Mouse (Mus musculus): ENCODE measurements around the gene Eef1a2. TPM values are rescaled to one million over a fixed set of nuclear protein-coding genes. Genes with fewer than 3 reads are reported as not detected.

The Eef1a2 gene
- total and polyA plus RNA-seq, 3 experiments: not detected

DNA sequence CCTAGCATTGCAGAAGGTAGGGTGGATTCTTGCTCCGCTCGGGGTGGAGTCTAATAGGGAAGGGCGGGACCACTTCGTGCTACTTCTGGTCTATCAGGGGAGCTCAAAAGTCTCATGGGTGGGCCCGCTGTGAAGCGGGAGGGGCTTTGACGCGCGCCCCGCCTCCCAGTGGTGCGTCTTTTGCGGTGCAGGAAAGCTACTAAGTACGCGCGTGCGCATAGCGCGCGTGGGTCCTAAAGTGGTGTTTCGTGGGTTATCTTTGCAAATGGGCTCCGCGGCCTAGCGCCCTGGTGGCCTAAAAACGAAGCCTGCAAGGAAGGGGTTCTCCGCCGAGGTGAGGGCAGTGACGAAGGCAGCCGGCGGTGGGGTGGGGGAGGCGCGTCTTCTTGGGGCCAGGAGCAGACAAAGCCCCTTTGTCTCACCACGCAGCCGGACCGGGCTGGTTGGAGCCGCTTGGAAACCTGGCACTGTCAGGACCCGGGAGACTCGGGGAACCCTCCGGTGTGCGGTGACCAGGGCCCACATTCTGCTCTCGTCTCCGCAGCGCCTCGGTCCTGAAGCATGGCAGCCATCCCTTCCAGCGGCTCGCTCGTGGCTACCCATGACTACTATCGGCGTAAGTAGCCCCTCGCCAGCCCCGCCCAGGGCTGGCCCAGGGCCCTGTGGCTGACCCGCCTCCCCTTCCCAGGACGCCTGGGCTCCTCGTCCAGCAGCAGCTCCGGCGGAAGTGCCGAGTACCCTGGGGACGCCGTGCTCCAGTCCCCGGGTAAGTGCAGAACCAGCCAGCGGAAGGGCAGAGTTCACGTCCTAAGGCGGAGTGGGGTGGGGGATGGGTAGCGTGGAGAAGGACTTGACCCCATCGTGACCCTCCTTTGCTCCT lies 30.5 kb upstream of the Eef1a2 start, which contains the start of gene Ppdpf:
TSS of gene Ppdpf (plus strand) at position 127 of the 880 bp plus-strand sequence.
- in situ Hi-C loops (cut with MboI; ENCODE audit: low pct_ligation_motif_present, low pct_unique_long_range_greater_than_20kb, low sequenced_read_pairs) (loop anchor here (10.0 to 25.0 kb wide), 3 partner anchors 137 to 300 kb away; partner anchors contain the start of genes Abhd16b, Arfrp1, Tpd52l2 and Zgpat), dilution Hi-C loops (cut with MboI; ENCODE audit: extremely low pct_ligation_motif_present, extremely low pct_unique_long_range_greater_than_20kb, low sequenced_read_pairs) (no loop called here)
- Histone ChIP-seq H3K4me3 (replicated peaks in 1 of 3; ENCODE audit: low read depth in 2 of 3, low read length in 2 of 3, poor library complexity in 1 of 3) (peak within 1 kb of the TSS; percentile 68 to 82 (median 79)), H3K36me3 (replicated peaks in 1 of 2; ENCODE audit: control insufficient read depth in 1 of 2, insufficient read depth in 1 of 2, low read length in 1 of 2) (peaks cover 0 to 6% of the 10 kb centered on the region in 2 experiments), H3K27me3 (replicated peaks) (no peaks in the 10 kb centered on the region), H3K9ac (ENCODE audit: insufficient read depth, low read depth) (peak within 1 kb of the TSS; percentile 78), H3K79me2 (replicated peaks; ENCODE audit: control insufficient read depth, extremely low read depth, insufficient read depth, poor library complexity, severe bottlenecking) (no peaks in the 10 kb centered on the region), H3K9me3 (replicated peaks; ENCODE audit: low read length) (no peaks in the 10 kb centered on the region), H3K4me2 (ENCODE audit: insufficient read depth, low read depth, poor library complexity, severe bottlenecking) (peak within 1 kb of the TSS; percentile 65), H3K4me1 (ENCODE audit: control insufficient read depth in 1 of 2, insufficient read depth in 2 of 2) (peaks cover 7 to 36% of the 10 kb centered on the region in 2 experiments; a peak in 3 of 4 replicates), H3K27ac (ENCODE audit: insufficient read depth, low read depth) (peak within 1 kb of the TSS; percentile 74)
- TF ChIP-seq CTCF (conservative IDR thresholded peaks at IDR 0.05 in 1 of 2, IDR thresholded peaks at IDR 0.05 in 1 of 2; ENCODE audit: low read depth in 2 of 2, low read length in 2 of 2) (no peak), EP300 (IDR thresholded peaks at IDR 0.05; ENCODE audit: low read length) (no peak), MAFK (IDR thresholded peaks at IDR 0.05; ENCODE audit: insufficient replicate concordance, low read length) (no peak), ETS1 (conservative IDR thresholded peaks at IDR 0.05; ENCODE audit: low read depth, low read length) (no peak; the same call in 1 of the 2 replicates), POLR2A (IDR thresholded peaks at IDR 0.05; ENCODE audit: low read depth, low read length) (peak; percentile 76), NRF1 (IDR thresholded peaks at IDR 0.05; ENCODE audit: low read depth, low read length) (peak; percentile 85), SIN3A (IDR thresholded peaks at IDR 0.05; ENCODE audit: low read length) (peak; percentile 17), MXI1 (IDR thresholded peaks at IDR 0.05; ENCODE audit: low read depth, low read length) (peak; percentile 49), NELFE (IDR thresholded peaks at IDR 0.05; ENCODE audit: low read depth, low read length) (peak; percentile 70), KAT2A (IDR thresholded peaks at IDR 0.05; ENCODE audit: insufficient replicate concordance, low read length) (0 out of 2 replicates have a peak, but pooled peaks have one; percentile 28), ZKSCAN1 (IDR thresholded peaks at IDR 0.05; ENCODE audit: borderline replicate concordance, low read depth, low read length) (no peak), UBTF (IDR thresholded peaks at IDR 0.05; ENCODE audit: low read depth, low read length) (peak; percentile 58; the same call in 1 of the 2 replicates), HCFC1 (IDR thresholded peaks at IDR 0.05; ENCODE audit: low read depth, low read length) (peak; percentile 48), ZMIZ1 (IDR thresholded peaks at IDR 0.05; ENCODE audit: low read depth, low read length) (peak; percentile 64), IRF4 (IDR thresholded peaks at IDR 0.05; ENCODE audit: low read depth, low read length) (no peak; the same call in 1 of the 2 replicates), CHD2 (IDR thresholded peaks at IDR 0.05; ENCODE audit: low read length) (peak; percentile 79), MYC (IDR thresholded peaks at IDR 0.05; ENCODE audit: low read depth, low read length) (peak; percentile 16; the same call in 1 of the 2 replicates), CHD1 (IDR thresholded peaks at IDR 0.05; ENCODE audit: low read depth, low read length) (no peak), USF1 (IDR thresholded peaks at IDR 0.05; ENCODE audit: low read depth, low read length) (no peak), TCF12 (IDR thresholded peaks at IDR 0.05; ENCODE audit: low read depth, low read length) (peak; percentile 61), ELF1 (IDR thresholded peaks at IDR 0.05; ENCODE audit: low read depth, low read length) (peak; percentile 57), POLR2AphosphoS2 (IDR thresholded peaks at IDR 0.05; ENCODE audit: low read depth, low read length) (no peak), TBP (conservative IDR thresholded peaks at IDR 0.05; ENCODE audit: low read depth, low read length) (no peak), MAZ (IDR thresholded peaks at IDR 0.05; ENCODE audit: low read depth, low read length) (peak; percentile 16; the same call in 1 of the 2 replicates)
- DNase-seq (ENCODE audit: extremely low read depth): peak; percentile 93

Data from CH12.LX (cell line).